Mouse (Mus musculus): ENCODE measurements around the gene Stc2. TPM values are rescaled to one million over a fixed set of nuclear protein-coding genes. Genes with fewer than 3 reads are reported as not detected.

The Stc2 gene
- polyA plus RNA-seq, 1 experiment, result 3.8 TPM

DNA sequence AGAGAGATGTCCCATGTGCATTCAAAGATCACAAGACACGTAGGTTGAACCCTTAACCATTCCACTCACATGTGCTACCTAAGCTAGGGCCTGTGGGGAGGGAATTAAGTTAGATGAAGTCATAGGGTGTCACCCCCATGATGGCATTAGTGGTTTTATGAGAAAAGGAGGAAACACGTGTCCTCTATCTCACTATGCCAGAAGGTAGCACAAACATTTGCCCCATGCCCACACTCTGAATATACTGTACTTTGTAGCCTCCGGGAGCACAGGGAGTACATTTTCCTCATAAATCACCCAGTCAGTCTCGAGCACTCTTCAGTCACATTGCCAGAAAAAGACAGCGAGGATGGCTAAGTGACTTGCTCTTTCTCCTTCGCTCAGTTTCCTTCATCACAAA is 24.2 kb upstream of the Stc2 start:
- DNase-seq, result no peak
- no peak for TF ChIP-seq POLR2A (IDR thresholded peaks at IDR 0.05; ENCODE audit: low read depth, low read length)
- TF ChIP-seq CTCF (conservative IDR thresholded peaks at IDR 0.05; ENCODE audit: insufficient read depth, insufficient read length, low read depth, low read length), result no peak
- no peak overlapping the region for H3K4me3 ChIP-seq (ENCODE audit: insufficient read depth, low read depth, low read length)
- H3K36me3 ChIP-seq (ENCODE audit: control insufficient read depth, insufficient read depth, low read length), result no peaks in the 10 kb centered on the region
- no peaks in the 10 kb centered on the region for H3K27me3 ChIP-seq (replicated peaks; ENCODE audit: control insufficient read depth, insufficient read depth, low read length)
- H3K27ac ChIP-seq (ENCODE audit: insufficient read depth, low read depth, low read length), result no peak overlapping the region
- no peaks in the 10 kb centered on the region for H3K4me1 ChIP-seq (ENCODE audit: control insufficient read depth, insufficient read depth, low read length)
- WGBS, result 50% methylated on average over 6 of the region's 6 CpGs

GRCm38 (mm10) chr11:31392340-31392739 is 22.5 kb upstream of the Stc2 start:
- H3K27ac ChIP-seq (ENCODE audit: insufficient read depth, low read depth, low read length), result no peak overlapping the region
- no peak overlapping the region for H3K4me3 ChIP-seq (ENCODE audit: insufficient read depth, low read depth, low read length)
- no peaks in the 10 kb centered on the region for H3K36me3 ChIP-seq (ENCODE audit: control insufficient read depth, insufficient read depth, low read length)
- DNase-seq, result no peak
- no peak for TF ChIP-seq CTCF (conservative IDR thresholded peaks at IDR 0.05; ENCODE audit: insufficient read depth, insufficient read length, low read depth, low read length)
- TF ChIP-seq POLR2A (IDR thresholded peaks at IDR 0.05; ENCODE audit: low read depth, low read length), result no peak
- H3K27me3 ChIP-seq (replicated peaks; ENCODE audit: control insufficient read depth, insufficient read depth, low read length), result no peaks in the 10 kb centered on the region
- no peaks in the 10 kb centered on the region for H3K4me1 ChIP-seq (ENCODE audit: control insufficient read depth, insufficient read depth, low read length)
- 70% methylated on average over 5 of the region's 5 CpGs for WGBS

- Histone ChIP-seq H3K4me1 (ENCODE audit: control insufficient read depth, insufficient read depth, low read length) (no peaks in the 10 kb centered on the region), H3K4me3 (ENCODE audit: insufficient read depth, low read depth, low read length) (no peak overlapping the region), H3K36me3 (ENCODE audit: control insufficient read depth, insufficient read depth, low read length) (no peaks in the 10 kb centered on the region), H3K27ac (ENCODE audit: insufficient read depth, low read depth, low read length) (no peak overlapping the region), H3K27me3 (replicated peaks; ENCODE audit: control insufficient read depth, insufficient read depth, low read length) (no peaks in the 10 kb centered on the region)
- 62% methylated on average over 4 of the region's 4 CpGs for WGBS
- no peak for DNase-seq
- no peak for TF ChIP-seq CTCF (conservative IDR thresholded peaks at IDR 0.05; ENCODE audit: insufficient read depth, insufficient read length, low read depth, low read length)
- no peak for TF ChIP-seq POLR2A (IDR thresholded peaks at IDR 0.05; ENCODE audit: low read depth, low read length)
These were observed 19.0 kb upstream of the Stc2 start for GRCm38 (mm10) chr11:31388890-31389289.

GRCm38 (mm10) chr11:31387526-31387925 is 17.7 kb upstream of the Stc2 start:
- no peak overlapping the region for H3K4me3 ChIP-seq (ENCODE audit: insufficient read depth, low read depth, low read length)
- H3K4me1 ChIP-seq (ENCODE audit: control insufficient read depth, insufficient read depth, low read length), result no peaks in the 10 kb centered on the region
- H3K27me3 ChIP-seq (replicated peaks; ENCODE audit: control insufficient read depth, insufficient read depth, low read length), result no peaks in the 10 kb centered on the region
- no peak for DNase-seq
- TF ChIP-seq CTCF (conservative IDR thresholded peaks at IDR 0.05; ENCODE audit: insufficient read depth, insufficient read length, low read depth, low read length), result no peak
- no peak for TF ChIP-seq POLR2A (IDR thresholded peaks at IDR 0.05; ENCODE audit: low read depth, low read length)
- WGBS, result 77% methylated on average over 5 of the region's 5 CpGs
- no peak overlapping the region for H3K27ac ChIP-seq (ENCODE audit: insufficient read depth, low read depth, low read length)
- H3K36me3 ChIP-seq (ENCODE audit: control insufficient read depth, insufficient read depth, low read length), result no peaks in the 10 kb centered on the region

DNA sequence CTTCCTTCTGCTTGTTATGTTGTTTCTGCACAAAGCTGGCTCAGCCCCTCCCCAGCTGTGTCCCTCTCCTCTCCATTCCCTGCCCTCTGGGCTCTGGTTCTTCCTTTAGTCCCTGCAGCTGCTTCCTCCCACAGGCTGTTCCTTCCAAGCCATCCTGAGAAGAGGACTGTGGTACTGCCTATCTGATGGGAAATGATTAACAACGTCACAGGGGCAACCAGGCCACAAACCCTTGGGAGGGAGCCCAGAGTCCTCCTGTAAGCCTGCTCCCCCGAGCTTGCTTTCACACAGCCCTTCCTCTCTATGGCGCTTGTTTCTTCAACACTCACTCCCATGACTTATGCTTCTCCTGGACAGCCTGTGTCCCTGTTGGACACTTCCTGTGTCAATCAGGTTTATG is 16.7 kb upstream of the Stc2 start:
- H3K4me1 ChIP-seq (ENCODE audit: control insufficient read depth, insufficient read depth, low read length), result no peaks in the 10 kb centered on the region
- no peak overlapping the region for H3K27ac ChIP-seq (ENCODE audit: insufficient read depth, low read depth, low read length)

GRCm38 (mm10) chr11:31383968-31384367 is 14.1 kb upstream of the Stc2 start:
- TF ChIP-seq POLR2A (IDR thresholded peaks at IDR 0.05; ENCODE audit: low read depth, low read length), result no peak
- TF ChIP-seq CTCF (conservative IDR thresholded peaks at IDR 0.05; ENCODE audit: insufficient read depth, insufficient read length, low read depth, low read length), result no peak
- WGBS, result 97% methylated on average over 2 of the region's 2 CpGs
- no peak for DNase-seq
- Histone ChIP-seq H3K27me3 (replicated peaks; ENCODE audit: control insufficient read depth, insufficient read depth, low read length) (no peaks in the 10 kb centered on the region), H3K4me1 (ENCODE audit: control insufficient read depth, insufficient read depth, low read length) (no peaks in the 10 kb centered on the region), H3K4me3 (ENCODE audit: insufficient read depth, low read depth, low read length) (no peak overlapping the region), H3K27ac (ENCODE audit: insufficient read depth, low read depth, low read length) (no peak overlapping the region), H3K36me3 (ENCODE audit: control insufficient read depth, insufficient read depth, low read length) (no peaks in the 10 kb centered on the region)

More for the DNA sequence above, 16.7 kb upstream of the Stc2 start:
- peak; percentile 51 for DNase-seq
- TF ChIP-seq CTCF (conservative IDR thresholded peaks at IDR 0.05; ENCODE audit: insufficient read depth, insufficient read length, low read depth, low read length) (no peak), POLR2A (IDR thresholded peaks at IDR 0.05; ENCODE audit: low read depth, low read length) (no peak)
- no peak overlapping the region for H3K4me3 ChIP-seq (ENCODE audit: insufficient read depth, low read depth, low read length)
- H3K27me3 ChIP-seq (replicated peaks; ENCODE audit: control insufficient read depth, insufficient read depth, low read length), result no peaks in the 10 kb centered on the region
- no peaks in the 10 kb centered on the region for H3K36me3 ChIP-seq (ENCODE audit: control insufficient read depth, insufficient read depth, low read length)
- 11% methylated on average over 3 of the region's 3 CpGs for WGBS

GRCm38 (mm10) chr11:31382145-31382544 is 12.3 kb upstream of the Stc2 start:
- 61% methylated on average over 5 of the region's 5 CpGs for WGBS

More at GRCm38 (mm10) chr11:31382145-31382544, 12.3 kb upstream of the Stc2 start:
- DNase-seq, result no peak
- Histone ChIP-seq H3K27me3 (replicated peaks; ENCODE audit: control insufficient read depth, insufficient read depth, low read length) (no peaks in the 10 kb centered on the region), H3K4me3 (ENCODE audit: insufficient read depth, low read depth, low read length) (no peak overlapping the region), H3K27ac (ENCODE audit: insufficient read depth, low read depth, low read length) (no peak overlapping the region), H3K4me1 (ENCODE audit: control insufficient read depth, insufficient read depth, low read length) (no peaks in the 10 kb centered on the region), H3K36me3 (ENCODE audit: control insufficient read depth, insufficient read depth, low read length) (no peaks in the 10 kb centered on the region)
- no peak for TF ChIP-seq POLR2A (IDR thresholded peaks at IDR 0.05; ENCODE audit: low read depth, low read length)
- TF ChIP-seq CTCF (conservative IDR thresholded peaks at IDR 0.05; ENCODE audit: insufficient read depth, insufficient read length, low read depth, low read length), result no peak

All from kidney, adult 2 months (tissue).